Mouse (Mus musculus): ENCODE results near the gene Gm17571.

DNA sequence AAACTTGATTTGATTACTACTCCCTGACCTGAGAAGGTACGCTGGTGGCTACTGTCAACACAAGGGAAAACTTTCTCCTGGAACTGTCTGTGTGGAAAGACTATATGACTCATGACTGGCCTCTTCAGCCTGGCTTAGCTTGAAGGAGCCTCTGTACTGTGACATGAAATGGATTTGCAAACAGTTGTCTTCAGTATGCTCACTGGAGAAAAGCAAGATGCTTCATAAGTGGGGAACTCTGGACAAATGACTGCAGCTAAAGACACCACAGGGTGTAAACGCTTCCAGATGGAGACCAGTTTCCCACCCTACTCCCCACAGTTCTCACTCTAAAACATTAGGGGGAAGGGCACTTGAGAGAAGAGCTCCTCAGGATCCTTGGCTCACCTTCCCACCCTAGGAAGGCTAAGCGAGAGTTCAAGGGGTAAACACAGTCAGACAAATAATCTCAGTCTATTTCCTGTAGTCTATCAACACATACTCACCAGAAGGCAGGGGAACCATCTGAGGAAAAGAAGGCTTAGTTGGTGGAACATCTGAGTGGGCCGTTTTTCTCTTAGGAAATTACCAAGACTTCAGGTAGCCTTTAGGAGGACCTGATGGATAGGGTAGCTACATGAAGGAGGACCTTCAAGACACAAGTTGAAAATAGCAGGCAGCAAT lies 18.9 kb upstream of the Gm17571 start:
- TF ChIP-seq RAD21 (IDR thresholded peaks at IDR 0.05; ENCODE audit: low read depth, low read length) (no peak), ZC3H11A (IDR thresholded peaks at IDR 0.05; ENCODE audit: low read depth, low read length) (no peak), CHD2 (IDR thresholded peaks at IDR 0.05; ENCODE audit: low read length) (no peak), GATA1 (IDR thresholded peaks at IDR 0.05; ENCODE audit: low read depth, low read length) (no peak), ETS1 (IDR thresholded peaks at IDR 0.05; ENCODE audit: low read depth, low read length) (no peak), EP300 (IDR thresholded peaks at IDR 0.05; ENCODE audit: low read depth in 1 of 2, low read length in 2 of 2) (no peak), CTCF (IDR thresholded peaks at IDR 0.05 in 2 of 3, conservative IDR thresholded peaks at IDR 0.05 in 1 of 3; ENCODE audit: control insufficient read depth in 1 of 3, insufficient read depth in 1 of 3, low read depth in 2 of 3, low read length in 3 of 3, poor library complexity in 1 of 3, severe bottlenecking in 1 of 3) (no peak), POLR2AphosphoS5 (IDR thresholded peaks at IDR 0.05; ENCODE audit: borderline replicate concordance, low read depth, low read length) (no peak), TBP (IDR thresholded peaks at IDR 0.05; ENCODE audit: low read depth, low read length) (no peak), MAZ (IDR thresholded peaks at IDR 0.05; ENCODE audit: low read depth, low read length) (no peak), BHLHE40 (IDR thresholded peaks at IDR 0.05; ENCODE audit: borderline replicate concordance, low read depth, low read length) (no peak), TAL1 (IDR thresholded peaks at IDR 0.05; ENCODE audit: low read length) (no peak)

Data from MEL (cell line).